Mouse (Mus musculus): ENCODE data around the gene Magi3.

GRCm38 (mm10) chr3:104094646-104095045 is 125.5 kb downstream of the Magi3 start:
- no peak for TF ChIP-seq GATA1 (IDR thresholded peaks at IDR 0.05; ENCODE audit: low read length)
- no peak for TF ChIP-seq TAL1 (IDR thresholded peaks at IDR 0.05; ENCODE audit: low read length)

Data from erythroblast, embryonic 14.5 days (primary cell).